Mouse (Mus musculus) heart, embryonic 14.5 days (tissue): ENCODE measurements around the gene Kcnc4. TPM values are rescaled to one million over a fixed set of nuclear protein-coding genes. Genes with fewer than 3 reads are reported as not detected.

ENCODE experiments used
- ATAC-seq: fragments of 200-750 bp; cut with Nextera tagmentation; 2 replicates; pipeline ENCODE4 v1.8.0; 2017; ENCODE audit warnings: low read depth, moderate TSS enrichment; ENCODE audit not compliant: insufficient number of reproducible peaks, insufficient read depth, low FRiP score
- H3K27ac ChIP-seq, 2 experiments: fragments of 200-500 bp in 1 of 2; fragments of 300-500 bp in 1 of 2; sonication (generic) in 1 of 2; replicated peaks in 1 of 2; 2 replicates each; pipeline ENCODE4 v1.5.1; 2012 to 2014; ENCODE audit warnings: low read depth in 2 of 2, low read length in 2 of 2, control low read depth in 1 of 2, mild to moderate bottlenecking in 1 of 2, mixed read lengths in 1 of 2; ENCODE audit not compliant: control insufficient read depth in 1 of 2, insufficient read depth in 1 of 2
- H3K27me3 ChIP-seq: fragments of 300-500 bp; sonication (generic); 2 replicates; pipeline ENCODE4 v1.6.1; 2014; ENCODE audit warnings: mild to moderate bottlenecking, low read length, control low read depth; ENCODE audit not compliant: control insufficient read depth, insufficient read depth
- H3K36me3 ChIP-seq: fragments of 300-500 bp; sonication (generic); 2 replicates; pipeline ENCODE4 v1.6.1; 2014; ENCODE audit warnings: mild to moderate bottlenecking, control low read depth, low read length, mixed read lengths; ENCODE audit not compliant: control insufficient read depth, insufficient read depth
- H3K4me1 ChIP-seq, 2 experiments: fragments of 200-500 bp in 1 of 2; fragments of 300-500 bp in 1 of 2; sonication (generic) in 1 of 2; 2 replicates each; pipeline ENCODE4 v1.6.1; 2012 to 2014; ENCODE audit warnings: low read length in 2 of 2, control low read depth in 1 of 2, mixed read lengths in 1 of 2; ENCODE audit not compliant: control insufficient read depth in 2 of 2, insufficient read depth in 2 of 2
- H3K4me2 ChIP-seq: fragments of 300-500 bp; sonication (generic); 2 replicates; pipeline ENCODE4 v1.6.1; 2014; ENCODE audit warnings: mild to moderate bottlenecking, low read length
- H3K4me3 ChIP-seq, 2 experiments: fragments of 200-500 bp in 1 of 2; fragments of 300-500 bp in 1 of 2; sonication (generic) in 1 of 2; 2 replicates each; pipeline ENCODE4 v1.5.1; 2012 to 2014; ENCODE audit warnings: low read length in 2 of 2, mild to moderate bottlenecking in 2 of 2, control low read depth in 1 of 2, low read depth in 1 of 2, moderate library complexity in 1 of 2; ENCODE audit not compliant: control insufficient read depth in 1 of 2, insufficient read depth in 1 of 2
- H3K9ac ChIP-seq: fragments of 300-500 bp; sonication (generic); 2 replicates; pipeline ENCODE4 v1.6.1; 2014; ENCODE audit warnings: mild to moderate bottlenecking, low read length
- H3K9me3 ChIP-seq: fragments of 300-500 bp; sonication (generic); 2 replicates; pipeline ENCODE4 v1.6.1; 2016; ENCODE audit warnings: low read length, control low read depth; ENCODE audit not compliant: control insufficient read depth
- WGBS: fragments of 180-500 bp; shearing (Covaris S2); extraction: QIAGEN DNeasy Blood & Tissue Kit; methylation state at CpG from one replicate; pipeline ENCODE4 v1.1.7; 2014; 5-methylcytosine and 5-hydroxymethylcytosine counted together
- polyA plus RNA-seq: library from polyadenylated mRNA; unstranded; fragments of >200 nt; fragmentation: Nextera tagmentation; extraction: Ambion mirVana; gene quantifications from 2 replicates; pipeline ENCODE4 v1.2.1, GENCODE M21; 2014

The Kcnc4 gene
- polyA plus RNA-seq, 1 experiment from 2014 or later = 0.12 TPM

GRCm38 (mm10) chr3:107480660-107481059 is 21.3 kb upstream of the Kcnc4 start:
- 30% methylated on average over 3 of the region's 3 CpGs for WGBS
- Histone ChIP-seq H3K4me3 (no peak overlapping the region), H3K36me3 (no peaks in the 10 kb centered on the region), H3K4me1 (peaks cover 3 to 14% of the 10 kb centered on the region in 2 experiments), H3K9me3 (no peaks in the 10 kb centered on the region), H3K27me3 (no peaks in the 10 kb centered on the region), H3K4me2 (no peak overlapping the region), H3K27ac (no peak overlapping the region), H3K9ac (no peak overlapping the region)
- no peak for ATAC-seq

DNA sequence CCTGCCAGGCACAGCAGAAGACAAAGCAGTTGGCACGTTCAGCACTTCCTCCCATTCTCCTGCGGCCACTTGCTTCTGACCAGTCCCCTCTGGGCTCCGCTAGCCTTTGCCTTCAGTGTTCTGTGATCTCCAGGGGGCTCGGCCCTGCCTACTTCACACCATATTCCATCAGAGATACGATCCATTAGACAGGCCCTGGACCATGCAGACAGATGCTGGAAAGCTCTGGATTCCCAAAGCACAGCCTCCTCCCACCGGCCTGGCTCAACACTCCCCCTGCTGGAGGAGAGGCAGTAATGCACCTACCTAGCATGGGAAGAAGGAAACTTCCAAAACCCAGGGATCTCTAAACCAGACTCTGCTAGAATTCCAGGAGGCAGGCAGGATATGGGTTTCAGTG is 12.8 kb upstream of the Kcnc4 start:
- H3K9ac ChIP-seq = no peak overlapping the region
- no peaks in the 10 kb centered on the region for H3K27me3 ChIP-seq
- 0 out of 2 replicates have a peak, but pooled peaks cover 5% of the 10 kb centered on the region for H3K36me3 ChIP-seq
- H3K4me1 ChIP-seq = no peaks in the 10 kb centered on the region
- 48% methylated on average over 6 of the region's 6 CpGs for WGBS
- H3K9me3 ChIP-seq = no peaks in the 10 kb centered on the region
- no peak overlapping the region for H3K4me2 ChIP-seq
- no peak overlapping the region for H3K27ac ChIP-seq
- no peak for ATAC-seq
- H3K4me3 ChIP-seq = no peak overlapping the region

DNA sequence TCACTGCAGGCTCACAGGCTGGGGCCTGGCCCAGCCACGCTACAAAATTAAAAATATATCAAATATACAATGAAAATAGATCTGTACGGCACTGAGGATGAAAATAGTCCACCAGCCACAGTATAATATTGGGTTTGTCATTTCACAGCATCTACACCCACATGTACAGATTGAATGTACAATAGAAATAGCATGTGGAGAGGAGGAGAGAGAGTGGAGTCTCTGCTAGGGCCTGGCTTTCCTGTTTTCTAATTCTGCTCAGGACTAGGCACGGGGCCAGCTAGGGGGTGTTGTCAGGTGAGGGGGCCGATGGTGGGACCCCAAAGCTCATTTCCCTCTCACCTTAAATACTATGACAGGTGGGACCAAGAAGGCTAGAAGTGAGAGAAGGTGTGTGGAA is 9.7 kb upstream of the Kcnc4 start:
- ATAC-seq = no peak
- H3K27me3 ChIP-seq = peaks cover 16% of the 10 kb centered on the region
- no peak overlapping the region for H3K4me3 ChIP-seq
- no peaks in the 10 kb centered on the region for H3K4me1 ChIP-seq
- H3K9ac ChIP-seq = no peak overlapping the region
- H3K36me3 ChIP-seq = 0 out of 2 replicates have a peak, but pooled peaks cover 5% of the 10 kb centered on the region
- no peak overlapping the region for H3K4me2 ChIP-seq
- 71% methylated on average over 4 of the region's 4 CpGs for WGBS
- no peaks in the 10 kb centered on the region for H3K9me3 ChIP-seq
- H3K27ac ChIP-seq = no peak overlapping the region

DNA sequence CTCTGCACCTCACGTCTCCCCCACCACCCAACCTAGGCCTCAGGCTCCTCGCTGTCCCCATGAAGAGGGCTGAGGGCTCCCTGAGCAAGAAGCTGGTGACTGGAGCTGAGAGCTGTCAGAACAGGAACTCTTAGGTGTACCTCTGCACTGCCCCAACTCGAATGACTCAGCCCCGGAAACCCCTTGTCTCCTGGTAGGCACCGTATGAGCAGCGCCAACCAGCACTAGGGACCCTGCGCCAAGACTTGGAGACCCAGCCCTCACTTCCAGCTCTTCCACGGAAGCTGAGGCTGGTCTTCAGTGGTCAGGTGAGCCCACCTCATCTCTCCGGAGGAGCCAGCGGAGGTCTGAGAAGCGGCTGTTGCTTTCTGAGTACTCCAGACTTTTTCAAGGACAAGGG is 8.8 kb upstream of the Kcnc4 start:
- H3K9me3 ChIP-seq = no peaks in the 10 kb centered on the region
- 0 out of 2 replicates have a peak, but pooled peaks cover 5% of the 10 kb centered on the region for H3K36me3 ChIP-seq
- no peak overlapping the region for H3K9ac ChIP-seq
- H3K27me3 ChIP-seq = peaks cover 25% of the 10 kb centered on the region
- H3K4me2 ChIP-seq = no peak overlapping the region
- H3K4me1 ChIP-seq = no peaks in the 10 kb centered on the region
- no peak overlapping the region for H3K27ac ChIP-seq
- WGBS = 80% methylated on average over 11 of the region's 11 CpGs
- no peak overlapping the region for H3K4me3 ChIP-seq
- ATAC-seq = no peak

DNA sequence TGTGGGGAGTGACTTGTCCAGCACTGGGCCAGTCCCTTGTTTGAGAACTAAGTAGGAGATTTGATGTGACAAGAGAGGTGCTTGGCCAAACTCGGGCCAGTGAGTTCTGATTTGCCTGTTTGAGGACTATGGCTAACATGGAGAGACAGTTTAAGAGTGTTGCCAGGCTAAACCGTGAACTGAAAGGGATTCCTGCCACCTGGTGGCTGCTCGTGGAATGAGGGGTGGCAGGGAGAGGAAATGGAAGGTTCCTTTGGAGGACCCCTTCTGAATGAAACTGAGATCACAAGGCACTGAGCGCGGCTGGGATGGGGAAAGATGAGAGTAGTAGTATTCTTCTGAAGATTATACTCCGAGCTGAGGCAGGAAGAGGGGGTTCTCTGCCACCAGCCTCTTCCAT is 7.2 kb upstream of the Kcnc4 start:
- ATAC-seq = no peak
- WGBS = 2% methylated on average over 6 of the region's 6 CpGs
- H3K9ac ChIP-seq = no peak overlapping the region

GRCm38 (mm10) chr3:107462160-107462559 is 2.8 kb upstream of the Kcnc4 start:
- Histone ChIP-seq H3K27me3 (peaks cover 84% of the 10 kb centered on the region), H3K4me2 (no peak overlapping the region), H3K27ac (no peak overlapping the region), H3K4me3 (no peak overlapping the region), H3K9me3 (no peaks in the 10 kb centered on the region), H3K4me1 (peaks cover 10 to 21% of the 10 kb centered on the region in 2 experiments; a peak in 3 of 4 replicates), H3K36me3 (no peaks in the 10 kb centered on the region), H3K9ac (no peak overlapping the region)
- WGBS = 16% methylated on average over 5 of the region's 5 CpGs
- ATAC-seq = no peak

More for the DNA sequence above, 7.2 kb upstream of the Kcnc4 start:
- no peaks in the 10 kb centered on the region for H3K9me3 ChIP-seq
- no peak overlapping the region for H3K4me3 ChIP-seq
- H3K4me1 ChIP-seq = no peaks in the 10 kb centered on the region
- H3K4me2 ChIP-seq = no peak overlapping the region
- no peak overlapping the region for H3K27ac ChIP-seq
- 0 out of 2 replicates have a peak, but pooled peaks cover 5% of the 10 kb centered on the region for H3K36me3 ChIP-seq
- peaks cover 40% of the 10 kb centered on the region for H3K27me3 ChIP-seq

DNA sequence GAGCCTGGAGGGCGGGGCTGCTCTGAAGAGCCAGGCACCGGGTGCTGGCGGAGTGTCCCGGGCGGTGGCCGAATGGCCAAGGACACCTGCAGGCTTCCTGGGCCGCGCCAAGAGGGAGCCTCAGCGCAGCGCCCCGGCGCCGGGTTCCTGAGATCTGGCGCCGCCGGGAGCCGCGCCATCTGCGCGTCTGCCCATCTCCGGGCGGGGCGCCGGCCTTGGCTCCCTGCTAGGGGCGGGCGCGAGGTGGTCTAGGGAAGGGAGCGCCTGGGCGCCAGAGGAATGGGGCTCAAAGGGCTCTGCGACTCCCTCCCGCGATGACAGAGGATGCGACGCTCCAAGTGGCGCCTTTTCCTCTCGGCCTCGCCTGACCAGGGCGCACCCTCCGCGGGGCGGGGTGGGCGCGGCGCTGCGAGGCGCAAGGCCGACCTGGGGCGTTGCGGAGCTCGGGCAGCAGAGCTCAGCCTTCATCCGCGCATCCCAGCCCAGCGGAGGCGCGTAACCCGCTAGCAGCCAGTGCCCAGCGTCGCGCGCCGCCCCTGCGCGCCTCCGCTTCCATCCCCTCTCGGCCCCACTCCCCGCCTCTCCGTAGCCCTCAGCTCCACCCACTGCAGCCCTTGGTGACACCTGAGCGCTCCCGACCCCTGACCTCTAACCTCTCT is 550 bp upstream of the Kcnc4 start:
- WGBS = under 1% methylated on average over 46 of the region's 69 CpGs
- peak overlapping the region; percentile 44; the same call in 1 of the 2 replicates for H3K9ac ChIP-seq
- H3K4me2 ChIP-seq = peak overlapping the region; percentile 95
- H3K4me1 ChIP-seq = peaks cover 10 to 21% of the 10 kb centered on the region in 2 experiments; a peak in 3 of 4 replicates
- no peaks in the 10 kb centered on the region for H3K9me3 ChIP-seq
- 0 out of 2 replicates have a peak, but pooled peaks have one; percentile 24 for ATAC-seq
- peak overlapping the region; percentile 49 to 52 for H3K4me3 ChIP-seq
- H3K36me3 ChIP-seq = no peaks in the 10 kb centered on the region
- peaks cover 98% of the 10 kb centered on the region for H3K27me3 ChIP-seq
- H3K27ac ChIP-seq = no peak overlapping the region
